Mouse (Mus musculus) kidney, embryonic 16.5 days (tissue): ENCODE data around the gene Tm2d3. TPM values are rescaled to one million over a fixed set of nuclear protein-coding genes. Genes with fewer than 3 reads are reported as not detected.

ENCODE experiments used
- ATAC-seq: fragments of 200-750 bp; cut with Nextera tagmentation; 2 replicates; pipeline ENCODE4 v1.8.0; 2017; ENCODE audit warnings: moderate TSS enrichment; ENCODE audit not compliant: low FRiP score, low TSS enrichment
- H3K27ac ChIP-seq: fragments of 300-500 bp; sonication (generic); 2 replicates; pipeline ENCODE4 v1.5.1; 2014; ENCODE audit warnings: low read length
- H3K27me3 ChIP-seq: fragments of 300-500 bp; sonication (generic); 2 replicates; pipeline ENCODE4 v1.6.1; 2014; ENCODE audit warnings: low read length, control low read depth, mixed read lengths; ENCODE audit not compliant: insufficient read depth
- H3K36me3 ChIP-seq: fragments of 300-500 bp; sonication (generic); 2 replicates; pipeline ENCODE4 v1.6.1; 2014; ENCODE audit warnings: low read length, control low read depth, mixed read lengths; ENCODE audit not compliant: insufficient read depth
- H3K4me1 ChIP-seq: fragments of 300-500 bp; sonication (generic); 2 replicates; pipeline ENCODE4 v1.6.1; 2014; ENCODE audit warnings: low read length, control low read depth, mixed read lengths; ENCODE audit not compliant: insufficient read depth
- H3K4me2 ChIP-seq: fragments of 300-500 bp; sonication (generic); replicated peaks from 2 replicates; pipeline ENCODE4 v1.6.1; 2014; ENCODE audit warnings: low read depth, low read length
- H3K4me3 ChIP-seq: fragments of 300-500 bp; sonication (generic); 2 replicates; pipeline ENCODE4 v1.5.1; 2014; ENCODE audit warnings: mild to moderate bottlenecking, low read length
- H3K9ac ChIP-seq: fragments of 300-500 bp; sonication (generic); replicated peaks from 2 replicates; pipeline ENCODE4 v1.6.1; 2014; ENCODE audit warnings: low read length
- H3K9me3 ChIP-seq: fragments of 300-500 bp; sonication (generic); 2 replicates; pipeline ENCODE4 v1.6.1; 2016; ENCODE audit warnings: low read length, control low read depth
- WGBS: fragments of 180-500 bp; shearing (Covaris S2); extraction: QIAGEN DNeasy Blood & Tissue Kit; methylation state at CpG from one replicate; pipeline ENCODE4 v1.1.7; 2014; 5-methylcytosine and 5-hydroxymethylcytosine counted together
- polyA plus RNA-seq: library from polyadenylated mRNA; unstranded; fragments of >200 nt; fragmentation: Nextera tagmentation; extraction: Ambion mirVana; gene quantifications from 2 replicates; pipeline ENCODE4 v1.2.1, GENCODE M21; 2015

Tm2d3 gene
- polyA plus RNA-seq, 1 experiment from 2014 or later = 107 TPM

- Histone ChIP-seq H3K4me2 (no peak overlapping the region), H3K27me3 (no peaks in the 10 kb centered on the region), H3K9ac (no peak overlapping the region), H3K4me1 (0 out of 2 replicates have a peak, but pooled peaks cover 3% of the 10 kb centered on the region), H3K9me3 (no peaks in the 10 kb centered on the region), H3K36me3 (no peaks in the 10 kb centered on the region), H3K27ac (no peak overlapping the region), H3K4me3 (no peak overlapping the region)
- WGBS = 40% methylated on average over 12 of the region's 12 CpGs
- no peak for ATAC-seq
Measured at GRCm38 (mm10) chr7:65737286-65738040, 46.5 kb downstream of the Tm2d3 start.

DNA sequence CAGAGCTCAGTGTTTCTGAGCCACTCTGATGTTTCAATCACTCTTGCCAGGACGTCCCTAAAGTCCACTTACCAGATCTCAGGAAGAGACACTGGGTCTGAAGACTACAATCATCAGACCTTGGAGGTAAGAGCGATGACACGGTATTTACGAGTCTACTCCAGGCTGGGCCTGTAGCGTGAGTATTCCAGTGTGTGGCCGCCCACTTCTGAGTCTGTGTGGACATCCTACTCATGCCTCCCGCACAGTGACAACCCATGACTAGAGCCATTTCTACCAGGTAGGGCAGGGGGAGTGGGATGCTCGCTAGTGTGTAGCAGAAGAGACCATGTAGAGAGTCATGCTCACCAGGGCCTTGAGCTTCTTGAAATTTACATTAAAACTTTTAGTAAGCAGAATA, 51.9 kb downstream of the Tm2d3 start:
- 93% methylated on average over 8 of the region's 8 CpGs for WGBS
- no peaks in the 10 kb centered on the region for H3K36me3 ChIP-seq
- no peaks in the 10 kb centered on the region for H3K4me1 ChIP-seq
- H3K27ac ChIP-seq = no peak overlapping the region
- H3K4me3 ChIP-seq = no peak overlapping the region
- H3K9me3 ChIP-seq = 0 out of 2 replicates have a peak, but pooled peaks cover 4% of the 10 kb centered on the region
- no peak for ATAC-seq
- no peaks in the 10 kb centered on the region for H3K27me3 ChIP-seq
- H3K4me2 ChIP-seq = no peak overlapping the region
- H3K9ac ChIP-seq = no peak overlapping the region

DNA sequence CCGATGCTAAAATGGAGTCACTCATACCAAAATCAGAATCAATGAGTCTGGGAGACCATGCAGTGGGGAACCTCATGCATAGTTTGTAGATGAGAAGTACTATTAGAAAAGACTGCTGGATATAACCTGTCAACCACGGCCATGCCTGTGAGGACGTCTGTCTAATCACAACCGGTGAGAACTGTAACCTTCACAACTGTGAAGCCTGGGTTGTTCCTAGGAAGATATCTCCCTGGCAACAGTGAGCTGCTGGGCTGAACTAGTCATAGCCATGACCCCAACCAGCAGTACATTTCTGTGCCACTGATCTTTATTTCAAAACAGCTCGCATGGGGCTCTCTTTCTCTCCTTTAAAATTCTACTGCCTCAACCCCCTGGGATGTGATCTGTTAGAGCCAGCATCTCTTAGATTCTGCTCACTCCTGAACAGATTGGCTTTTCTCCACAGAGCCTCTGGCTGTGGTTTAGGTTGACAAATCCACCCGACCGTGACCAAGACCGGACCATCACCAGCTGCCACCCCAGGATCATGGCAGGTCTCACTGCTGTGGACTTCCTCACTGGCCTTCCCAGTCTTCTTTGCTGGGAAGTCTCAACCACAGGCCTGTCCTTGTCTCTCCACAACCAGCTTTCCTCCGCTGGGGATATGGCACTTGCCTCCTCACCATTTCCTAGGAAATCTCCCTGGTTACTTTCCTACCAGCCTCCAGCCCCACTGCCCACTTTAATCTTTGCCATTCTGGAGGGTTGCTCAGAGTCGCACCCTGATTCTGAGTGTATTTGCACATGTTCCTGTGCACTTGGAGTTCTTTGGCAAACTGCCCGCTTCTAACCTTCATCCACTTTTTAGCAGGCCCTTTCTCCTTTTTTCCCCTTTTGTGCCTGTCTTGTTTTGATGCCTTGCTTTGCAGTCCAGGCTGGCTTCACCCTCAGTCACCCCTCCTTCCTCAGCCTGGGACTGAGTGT, 57.3 kb downstream of the Tm2d3 start:
- 0 out of 2 replicates have a peak, but pooled peaks cover 4% of the 10 kb centered on the region for H3K9me3 ChIP-seq
- H3K27ac ChIP-seq = no peak overlapping the region
- H3K9ac ChIP-seq = no peak overlapping the region
- WGBS = 80% methylated on average over 11 of the region's 11 CpGs
- no peaks in the 10 kb centered on the region for H3K4me1 ChIP-seq
- H3K4me2 ChIP-seq = no peak overlapping the region
- H3K36me3 ChIP-seq = no peaks in the 10 kb centered on the region
- H3K4me3 ChIP-seq = no peak overlapping the region
- H3K27me3 ChIP-seq = no peaks in the 10 kb centered on the region
- no peak for ATAC-seq

Other genes with a start within 250 kb of the Tm2d3 start
- gene Tjp1, start 163.4 kb upstream of the Tm2d3 start, polyA plus RNA-seq = 29.1 and 29.9 TPM in 2 replicates
- 9.8 and 11.0 TPM in 2 replicates for gene Tarsl2, start 46.3 kb upstream of the Tm2d3 start, polyA plus RNA-seq
- gene Pcsk6, start 170.6 kb downstream of the Tm2d3 start, polyA plus RNA-seq = 1.9 and 2.0 TPM in 2 replicates